Mouse (Mus musculus): ENCODE data around the gene Ccdc96. TPM values are rescaled to one million over a fixed set of nuclear protein-coding genes. Genes with fewer than 3 reads are reported as not detected.

Ccdc96 gene
- polyA plus RNA-seq, 1 experiment = 0.17 TPM

DNA sequence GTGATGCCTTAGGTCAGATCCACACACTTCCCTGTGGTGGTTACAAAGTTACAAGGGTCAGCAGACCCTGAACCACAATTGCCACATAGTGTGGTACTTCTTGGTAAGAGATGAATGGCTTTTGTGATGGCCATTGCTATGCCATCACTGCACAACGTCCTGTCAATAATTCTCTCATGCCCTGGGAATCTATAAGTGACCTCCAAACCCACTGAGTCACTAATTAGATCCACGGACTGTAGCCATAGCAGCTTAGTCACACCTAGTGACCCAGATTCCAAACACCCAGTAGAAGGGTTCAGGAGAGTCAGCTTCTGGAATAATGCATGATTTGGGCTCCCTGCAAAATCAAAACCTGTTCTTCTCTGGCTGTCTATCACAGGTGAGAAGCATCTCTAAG is 40.8 kb downstream of the Ccdc96 start:
- DNase-seq (ENCODE audit: low spot score) = no peak

DNA sequence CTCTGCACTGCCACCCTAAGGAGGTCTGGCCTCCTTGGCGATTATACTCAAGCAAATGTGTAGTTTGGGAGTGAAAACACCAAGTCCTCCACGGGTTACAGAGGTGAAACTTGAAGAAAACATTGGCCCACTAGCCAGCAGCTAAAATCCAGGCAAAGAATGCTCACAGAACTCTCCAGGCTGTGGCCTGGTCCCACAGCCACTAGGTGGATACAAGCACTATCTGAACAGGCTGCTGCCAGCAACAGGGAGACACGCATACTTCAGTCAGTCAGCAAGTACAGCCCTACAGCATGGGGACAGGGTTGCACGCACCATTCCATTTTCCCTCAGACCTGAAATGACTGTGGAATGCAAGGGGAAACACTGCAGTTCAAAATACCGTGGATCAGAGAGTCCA is 41.9 kb downstream of the Ccdc96 start:
- no peak for DNase-seq (ENCODE audit: low spot score)

DNA sequence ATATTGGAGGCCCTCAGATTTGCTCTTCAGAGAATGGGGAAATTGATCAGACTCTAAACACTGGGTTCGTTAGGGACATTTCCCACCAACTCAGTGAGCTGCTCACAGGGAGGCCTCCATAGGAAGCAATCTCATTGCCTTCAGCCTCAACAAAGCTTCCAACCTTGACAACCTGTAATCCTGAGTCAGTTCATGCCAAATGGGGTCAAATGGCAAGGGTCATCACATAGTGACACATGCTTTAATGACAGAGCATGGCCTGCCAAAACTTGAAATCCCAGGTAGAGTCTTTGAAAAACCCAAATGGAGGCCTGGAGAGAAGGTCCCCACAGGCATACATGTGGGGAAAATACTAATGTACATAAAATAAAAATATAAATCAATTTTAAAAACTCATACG is 42.5 kb downstream of the Ccdc96 start:
- DNase-seq (ENCODE audit: low spot score) = no peak

DNA sequence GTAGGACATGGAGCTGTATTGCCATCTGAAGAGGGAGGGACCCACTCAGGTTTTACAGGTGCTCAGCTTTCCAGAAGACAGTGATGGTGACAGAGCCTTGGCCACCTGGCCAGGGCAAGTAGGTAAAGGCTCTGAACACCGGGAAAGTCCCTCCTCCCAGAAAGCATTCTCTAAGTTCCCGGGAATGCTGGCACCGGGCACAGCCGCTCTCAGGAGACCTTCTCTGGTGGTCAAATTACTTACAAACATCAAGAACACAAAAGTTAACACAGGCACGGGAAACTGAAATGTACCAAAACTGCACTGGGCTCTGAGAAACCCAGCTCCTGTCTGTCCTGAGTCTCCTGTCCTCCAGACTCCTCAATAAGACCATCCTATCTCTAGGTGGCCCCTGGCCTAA is 45.3 kb downstream of the Ccdc96 start:
- DNase-seq (ENCODE audit: low spot score) = no peak

DNA sequence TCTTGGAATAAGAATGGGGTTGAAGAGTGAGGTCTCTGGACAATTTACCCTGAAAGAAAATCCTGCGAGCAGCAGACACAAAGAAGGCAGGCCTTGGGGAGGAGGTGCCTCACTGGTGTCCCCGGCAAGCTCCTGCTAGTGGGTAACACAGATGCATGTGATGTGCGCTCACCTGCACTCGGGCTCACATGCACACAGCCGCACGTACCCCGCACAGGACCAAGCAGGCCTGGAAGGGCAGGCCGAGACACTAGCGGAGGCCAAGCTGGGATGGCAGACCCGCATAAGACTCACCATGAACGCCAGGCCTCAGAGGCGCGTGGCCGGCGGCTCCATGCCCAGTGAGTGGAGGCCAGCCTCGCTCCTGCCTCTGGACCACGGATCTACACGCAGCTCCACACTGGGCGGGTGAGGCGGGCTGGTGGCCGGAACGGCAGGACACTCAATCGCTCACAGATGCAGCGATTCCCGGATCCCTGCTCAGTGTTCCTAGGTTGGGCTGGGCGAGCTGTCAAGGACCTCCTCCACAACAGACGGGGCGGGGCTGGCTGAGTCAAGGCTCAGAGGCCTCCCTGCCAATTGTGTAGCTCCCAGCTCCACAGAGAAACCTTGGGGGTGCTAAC is 45.9 kb downstream of the Ccdc96 start:
- peak; percentile 83 for DNase-seq (ENCODE audit: low spot score)

DNA sequence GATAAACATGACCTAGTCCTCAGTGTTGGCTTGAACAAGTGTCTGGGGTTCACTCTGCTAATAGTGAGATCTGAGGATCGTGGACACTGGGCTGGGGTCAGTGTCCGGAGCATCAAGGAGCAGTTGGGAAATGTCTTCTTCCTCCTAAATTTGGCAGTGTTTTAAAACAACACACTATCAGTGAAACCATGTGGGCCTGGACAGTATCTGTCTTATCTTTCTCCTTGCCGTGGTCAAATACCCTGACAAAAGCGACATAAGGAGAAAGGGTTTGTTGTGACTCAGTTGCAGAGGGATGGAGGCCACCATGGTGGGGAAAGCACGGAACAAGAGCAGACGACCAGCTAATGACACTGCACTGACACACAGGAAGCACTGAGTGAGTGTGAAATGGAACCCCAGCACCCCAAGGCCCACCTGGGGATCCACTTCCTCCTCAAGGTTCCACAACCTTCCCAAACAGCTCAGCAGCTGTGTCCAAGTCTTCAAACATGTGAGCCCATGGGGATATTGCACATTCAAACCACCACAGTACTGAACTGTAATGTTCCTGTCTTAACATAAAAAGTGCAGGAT is 50.2 kb downstream of the Ccdc96 start:
- DNase-seq (ENCODE audit: low spot score) = no peak

DNA sequence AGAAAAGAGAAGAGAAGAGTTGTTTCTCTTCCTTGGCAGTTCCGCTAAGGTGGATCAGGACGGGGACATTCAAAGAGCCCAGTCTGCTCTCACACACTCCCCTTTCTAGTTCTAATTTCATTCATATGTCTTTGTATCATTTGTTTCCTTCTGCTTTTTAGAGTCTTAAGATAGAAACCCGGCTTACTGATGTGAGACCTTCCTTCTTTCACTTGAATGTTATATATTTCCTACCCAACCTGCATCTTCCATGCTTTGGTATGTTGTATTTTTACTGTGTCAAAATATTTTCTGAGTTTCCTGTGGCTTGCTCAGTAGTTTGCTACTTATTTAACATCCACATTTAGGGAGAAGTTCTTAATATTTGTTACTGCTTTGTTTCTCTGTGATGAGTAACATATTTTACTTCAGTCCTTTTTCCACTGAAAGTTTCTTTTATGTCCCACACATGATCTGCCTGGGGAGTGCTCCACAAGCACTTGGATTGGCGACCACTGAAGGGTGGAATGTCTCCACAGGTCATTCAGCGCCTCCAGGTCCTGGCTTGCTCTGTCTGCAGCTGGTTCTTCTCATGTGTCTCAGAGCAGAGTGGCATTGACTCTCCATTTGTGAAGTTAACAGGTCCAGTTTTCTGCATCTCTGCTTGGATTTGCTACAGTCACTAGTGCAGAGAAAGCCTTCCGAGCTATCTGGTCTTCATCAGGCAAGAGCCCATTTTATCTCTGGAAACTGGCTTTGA is 51.2 kb downstream of the Ccdc96 start:
- no peak for DNase-seq (ENCODE audit: low spot score)

DNA sequence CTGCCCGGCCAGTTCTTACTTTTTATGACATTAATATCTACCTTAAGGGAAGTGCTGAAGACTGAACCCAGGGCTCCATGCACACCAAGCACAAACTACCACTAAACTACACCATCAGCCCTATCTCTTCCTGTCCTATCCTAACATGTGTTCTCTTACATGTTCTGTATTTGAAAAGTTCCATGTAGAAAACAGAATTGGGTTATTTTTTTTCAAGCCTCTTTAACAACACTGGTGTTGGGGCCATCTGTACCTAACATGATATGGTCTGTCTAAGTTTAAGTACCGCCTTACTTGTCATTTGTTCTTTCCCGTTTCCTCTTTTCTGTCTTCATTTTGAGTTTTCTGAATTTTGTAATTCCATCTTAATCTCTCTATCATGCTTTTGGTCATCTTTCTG is 52.0 kb downstream of the Ccdc96 start:
- DNase-seq (ENCODE audit: low spot score) = no peak

Other genes starting within 250 kb of the Ccdc96 start
- gene Sorcs2, start 86.4 kb upstream of the Ccdc96 start, polyA plus RNA-seq (2012; rRNA removed) = 15.8 and 20.7 TPM in 2 replicates
- gene Grpel1, start 19.6 kb upstream of the Ccdc96 start, polyA plus RNA-seq (2012; rRNA removed) = 25.3 and 32.5 TPM in 2 replicates
- gene Tada2b, start 303 bp upstream of the Ccdc96 start, polyA plus RNA-seq (2012; rRNA removed) = 12.6 and 14.3 TPM in 2 replicates
- 22.2 and 22.5 TPM in 2 replicates for gene Tbc1d14, start 108.7 kb downstream of the Ccdc96 start, polyA plus RNA-seq (2012; rRNA removed)
- 27.9 and 35.3 TPM in 2 replicates for gene D5Ertd579e, start 211.4 kb downstream of the Ccdc96 start, polyA plus RNA-seq (2012; rRNA removed)